Mouse (Mus musculus): Measurements from ENCODE around the gene Cidec. TPM values are rescaled to one million over a fixed set of nuclear protein-coding genes. Genes with fewer than 3 reads are reported as not detected.

The Cidec gene
- total and polyA plus RNA-seq, 2 experiments, result 0.92 to 1.5 TPM

GRCm38 (mm10) chr6:113442442-113443090, 7.0 kb upstream of the Cidec start, which contains the start of gene Jagn1:
Gene Jagn1 (plus strand): TSS chr6:113442569.
- Histone ChIP-seq H3K4me1 (ENCODE audit: control insufficient read depth, insufficient read depth, low read length) (peaks cover 30% of the 10 kb centered on the region), H3K36me3 (ENCODE audit: control insufficient read depth, insufficient read depth, low read length) (peaks cover 12% of the 10 kb centered on the region; the same call in 1 of the 2 replicates), H3K27ac (replicated peaks; ENCODE audit: insufficient read depth, low read depth, low read length) (peak within 1 kb of the TSS; percentile 72), H3K27me3 (ENCODE audit: control insufficient read depth, insufficient read depth, low read length) (no peaks in the 10 kb centered on the region), H3K4me3 (ENCODE audit: insufficient read depth, low read depth, low read length) (peak within 1 kb of the TSS; percentile 92), H3K9ac (ENCODE audit: low read depth, low read length) (peak within 1 kb of the TSS; percentile 93), H3K79me2 (ENCODE audit: control insufficient read depth, insufficient read depth, low read length) (peaks cover 5% of the 10 kb centered on the region)
- WGBS, result under 1% methylated on average over 45 of the region's 45 CpGs
- TF ChIP-seq POLR2A (IDR thresholded peaks at IDR 0.05; ENCODE audit: extremely low read depth, insufficient read depth, low read length) (peak; percentile 56; the same call in 1 of the 2 replicates), CTCF (IDR thresholded peaks at IDR 0.05; ENCODE audit: low read depth, low read length) (no peak)
- peak; percentile 92 for DNase-seq (ENCODE audit: extremely low read depth, low read depth, low spot score)

DNA sequence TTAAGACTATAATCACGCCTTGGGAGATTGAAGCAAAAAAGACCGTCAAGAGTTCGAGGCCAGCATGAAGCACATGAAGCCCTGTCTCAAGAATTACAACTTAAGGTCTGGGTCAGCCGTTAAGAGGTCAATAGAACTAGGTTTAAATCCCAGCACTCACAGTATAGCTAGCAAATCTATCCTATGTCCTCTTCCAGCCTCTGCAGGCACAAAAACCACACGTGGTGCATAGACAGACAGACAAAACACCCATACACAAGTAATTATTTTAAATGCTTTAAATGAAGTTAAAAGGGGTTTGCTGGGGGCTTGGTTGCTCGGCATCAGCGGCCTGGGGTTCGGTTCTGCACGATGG, 6.5 kb upstream of the Cidec start:
- H3K27me3 ChIP-seq (ENCODE audit: control insufficient read depth, insufficient read depth, low read length), result no peaks in the 10 kb centered on the region
- peaks cover 5% of the 10 kb centered on the region for H3K79me2 ChIP-seq (ENCODE audit: control insufficient read depth, insufficient read depth, low read length)
- no peak for DNase-seq (ENCODE audit: extremely low read depth, low read depth, low spot score)
- no peak for TF ChIP-seq CTCF (IDR thresholded peaks at IDR 0.05; ENCODE audit: low read depth, low read length)
- no peak for TF ChIP-seq POLR2A (IDR thresholded peaks at IDR 0.05; ENCODE audit: extremely low read depth, insufficient read depth, low read length)
- peaks cover 9% of the 10 kb centered on the region; the same call in 1 of the 2 replicates for H3K36me3 ChIP-seq (ENCODE audit: control insufficient read depth, insufficient read depth, low read length)
- no peak overlapping the region for H3K27ac ChIP-seq (replicated peaks; ENCODE audit: insufficient read depth, low read depth, low read length)
- no peak overlapping the region for H3K9ac ChIP-seq (ENCODE audit: low read depth, low read length)
- H3K4me3 ChIP-seq (ENCODE audit: insufficient read depth, low read depth, low read length), result no peak overlapping the region
- WGBS, result 39% methylated on average over 9 of the region's 9 CpGs
- H3K4me1 ChIP-seq (ENCODE audit: control insufficient read depth, insufficient read depth, low read length), result peaks cover 31% of the 10 kb centered on the region

DNA sequence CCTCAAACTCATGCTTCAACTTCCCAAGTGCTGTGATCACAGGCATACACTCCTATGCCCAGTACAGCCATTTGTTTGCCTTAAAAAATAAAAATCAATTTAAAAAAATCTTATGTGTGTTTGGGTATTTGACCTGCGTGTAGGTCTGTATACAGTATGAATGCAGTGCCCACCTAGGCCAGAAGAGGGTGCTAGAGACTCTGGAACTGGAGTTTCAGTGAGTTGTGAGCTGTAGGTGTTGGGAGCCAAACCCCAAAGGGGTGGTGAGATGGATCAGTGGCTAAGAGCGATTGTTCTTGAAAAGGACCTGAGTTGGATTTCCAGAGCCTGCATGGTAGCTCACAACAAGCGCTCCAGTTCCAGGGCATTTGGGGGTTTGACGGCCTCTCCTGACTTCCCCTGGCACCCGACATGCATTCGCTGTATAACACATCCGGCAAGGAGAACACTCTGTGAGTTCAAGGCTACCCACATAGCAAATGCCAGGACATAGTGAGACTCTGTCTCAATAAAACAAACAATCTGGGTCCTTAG, 5.7 kb upstream of the Cidec start:
- peaks cover 5% of the 10 kb centered on the region for H3K79me2 ChIP-seq (ENCODE audit: control insufficient read depth, insufficient read depth, low read length)
- H3K9ac ChIP-seq (ENCODE audit: low read depth, low read length), result no peak overlapping the region
- H3K36me3 ChIP-seq (ENCODE audit: control insufficient read depth, insufficient read depth, low read length), result peaks cover 2% of the 10 kb centered on the region; the same call in 1 of the 2 replicates
- WGBS, result 35% methylated on average over 7 of the region's 7 CpGs
- TF ChIP-seq POLR2A (IDR thresholded peaks at IDR 0.05; ENCODE audit: extremely low read depth, insufficient read depth, low read length), result no peak
- peak; percentile 57; the same call in 1 of the 2 replicates for TF ChIP-seq CTCF (IDR thresholded peaks at IDR 0.05; ENCODE audit: low read depth, low read length)
- H3K27me3 ChIP-seq (ENCODE audit: control insufficient read depth, insufficient read depth, low read length), result no peaks in the 10 kb centered on the region
- peaks cover 31% of the 10 kb centered on the region for H3K4me1 ChIP-seq (ENCODE audit: control insufficient read depth, insufficient read depth, low read length)
- H3K4me3 ChIP-seq (ENCODE audit: insufficient read depth, low read depth, low read length), result no peak overlapping the region
- peak; percentile 84 for DNase-seq (ENCODE audit: extremely low read depth, low read depth, low spot score)
- H3K27ac ChIP-seq (replicated peaks; ENCODE audit: insufficient read depth, low read depth, low read length), result no peak overlapping the region

- Histone ChIP-seq H3K36me3 (ENCODE audit: control insufficient read depth, insufficient read depth, low read length) (peaks cover 3% of the 10 kb centered on the region; the same call in 1 of the 2 replicates), H3K4me1 (ENCODE audit: control insufficient read depth, insufficient read depth, low read length) (peaks cover 31% of the 10 kb centered on the region), H3K79me2 (ENCODE audit: control insufficient read depth, insufficient read depth, low read length) (peaks cover 6% of the 10 kb centered on the region), H3K4me3 (ENCODE audit: insufficient read depth, low read depth, low read length) (no peak overlapping the region), H3K9ac (ENCODE audit: low read depth, low read length) (0 out of 2 replicates have a peak overlapping the region, but pooled peaks have one; percentile 24), H3K27ac (replicated peaks; ENCODE audit: insufficient read depth, low read depth, low read length) (peak overlapping the region; percentile 7; the same call in 1 of the 2 replicates), H3K27me3 (ENCODE audit: control insufficient read depth, insufficient read depth, low read length) (no peaks in the 10 kb centered on the region)
- peak; percentile 36 for DNase-seq (ENCODE audit: extremely low read depth, low read depth, low spot score)
- 63% methylated on average over 3 of the region's 3 CpGs for WGBS
- TF ChIP-seq POLR2A (IDR thresholded peaks at IDR 0.05; ENCODE audit: extremely low read depth, insufficient read depth, low read length) (no peak), CTCF (IDR thresholded peaks at IDR 0.05; ENCODE audit: low read depth, low read length) (no peak)
These were observed 5.1 kb upstream of the Cidec start for GRCm38 (mm10) chr6:113440686-113441085.

- Histone ChIP-seq H3K79me2 (ENCODE audit: control insufficient read depth, insufficient read depth, low read length) (peaks cover 12% of the 10 kb centered on the region), H3K27ac (replicated peaks; ENCODE audit: insufficient read depth, low read depth, low read length) (peak overlapping the region; percentile 94)
- peak; percentile 92 for DNase-seq (ENCODE audit: extremely low read depth, low read depth, low spot score)
These were observed 3.3 kb upstream of the Cidec start for GRCm38 (mm10) chr6:113438721-113439430.

More at GRCm38 (mm10) chr6:113438721-113439430, 3.3 kb upstream of the Cidec start:
- H3K9ac ChIP-seq (ENCODE audit: low read depth, low read length), result peak overlapping the region; percentile 42; the same call in 1 of the 2 replicates
- TF ChIP-seq POLR2A (IDR thresholded peaks at IDR 0.05; ENCODE audit: extremely low read depth, insufficient read depth, low read length) (no peak), CTCF (IDR thresholded peaks at IDR 0.05; ENCODE audit: low read depth, low read length) (no peak)
- no peaks in the 10 kb centered on the region for H3K27me3 ChIP-seq (ENCODE audit: control insufficient read depth, insufficient read depth, low read length)
- no peak overlapping the region for H3K4me3 ChIP-seq (ENCODE audit: insufficient read depth, low read depth, low read length)
- peaks cover 38% of the 10 kb centered on the region for H3K4me1 ChIP-seq (ENCODE audit: control insufficient read depth, insufficient read depth, low read length)
- H3K36me3 ChIP-seq (ENCODE audit: control insufficient read depth, insufficient read depth, low read length), result peaks cover 11% of the 10 kb centered on the region; the same call in 1 of the 2 replicates
- WGBS, result 29% methylated on average over 12 of the region's 12 CpGs
